Mouse (Mus musculus) CH12.LX (cell line): ENCODE results near the gene Trim7.

Experiments used
- CTCF ChIP-seq, 2 experiments: IDR thresholded peaks in 1 of 2; conservative IDR thresholded peaks in 1 of 2; 2 replicates each; pipeline ENCODE4 v1.5.1; 2011 to 2012; ENCODE audit warnings: low read depth in 2 of 2, low read length in 2 of 2, improper control_type of control experiment in 1 of 2, inconsistent platforms in 1 of 2, mild to moderate bottlenecking in 1 of 2, moderate library complexity in 1 of 2
- E2F4 ChIP-seq: IDR thresholded peaks from 2 replicates; pipeline ENCODE4 v1.6.1; 2011; ENCODE audit warnings: low read depth, low read length, improper control_type of control experiment; ENCODE audit not compliant: insufficient replicate concordance
- GABPA ChIP-seq: IDR thresholded peaks from 2 replicates; pipeline ENCODE4 v1.6.1; 2012; ENCODE audit warnings: low read depth, low read length, improper control_type of control experiment, inconsistent platforms; ENCODE audit not compliant: insufficient replicate concordance
- JUN ChIP-seq: IDR thresholded peaks from 2 replicates; pipeline ENCODE4 v1.6.1; 2011; ENCODE audit warnings: low read depth, mild to moderate bottlenecking, low read length, improper control_type of control experiment, moderate library complexity; ENCODE audit not compliant: insufficient read depth
- MEF2A ChIP-seq: IDR thresholded peaks from 2 replicates; pipeline ENCODE4 v1.6.1; 2014; ENCODE audit warnings: low read depth, mild to moderate bottlenecking, inconsistent platforms, low read length, improper control_type of control experiment, borderline replicate concordance
- NELFE ChIP-seq: IDR thresholded peaks from 2 replicates; pipeline ENCODE4 v1.6.1; 2011; ENCODE audit warnings: low read depth, low read length, improper control_type of control experiment
- POLR2A ChIP-seq: IDR thresholded peaks from 2 replicates; pipeline ENCODE4 v1.6.1; 2011; ENCODE audit warnings: low read depth, mild to moderate bottlenecking, improper control_type of control experiment, low read length
- TBP ChIP-seq: conservative IDR thresholded peaks from 2 replicates; pipeline ENCODE4 v1.6.1; 2011; ENCODE audit warnings: low read depth, low read length, improper control_type of control experiment
- ZMIZ1 ChIP-seq: IDR thresholded peaks from 2 replicates; pipeline ENCODE4 v1.6.1; 2012; ENCODE audit warnings: low read depth, mild to moderate bottlenecking, inconsistent platforms, low read length, improper control_type of control experiment

- TF ChIP-seq CTCF (conservative IDR thresholded peaks at IDR 0.05 in 1 of 2, IDR thresholded peaks at IDR 0.05 in 1 of 2; ENCODE audit: low read depth in 2 of 2, low read length in 2 of 2), result peak in 1 of 2 experiments; percentile 52; a peak in 2 of 4 replicates
- TF ChIP-seq POLR2A, result peak; percentile 93
- TF ChIP-seq MEF2A, result peak; percentile 91
- peak; percentile 92 for TF ChIP-seq ZMIZ1
- TF ChIP-seq GABPA, result no peak
- TF ChIP-seq NELFE, result peak; percentile 92
- TF ChIP-seq E2F4, result no peak
- no peak for TF ChIP-seq JUN
- peak; percentile 91 for TF ChIP-seq TBP
These were observed 45.3 kb downstream of the Trim7 start, which contains the start of gene Irgm1 for GRCm38 (mm10) chr11:48871201-48871772.
